Mouse (Mus musculus) heart, embryonic 14.5 days (tissue): ENCODE results near the gene D330020A13Rik. TPM values are rescaled to one million over a fixed set of nuclear protein-coding genes. Genes with fewer than 3 reads are reported as not detected.

Experiments used
- ATAC-seq: fragments of 200-750 bp; cut with Nextera tagmentation; 2 replicates; pipeline ENCODE4 v1.8.0; 2017; ENCODE audit warnings: low read depth, moderate TSS enrichment; ENCODE audit not compliant: insufficient number of reproducible peaks, insufficient read depth, low FRiP score
- H3K27ac ChIP-seq, 2 experiments: fragments of 200-500 bp in 1 of 2; fragments of 300-500 bp in 1 of 2; sonication (generic) in 1 of 2; replicated peaks in 1 of 2; 2 replicates each; pipeline ENCODE4 v1.5.1; 2012 to 2014; ENCODE audit warnings: low read depth in 2 of 2, low read length in 2 of 2, control low read depth in 1 of 2, mild to moderate bottlenecking in 1 of 2, mixed read lengths in 1 of 2; ENCODE audit not compliant: control insufficient read depth in 1 of 2, insufficient read depth in 1 of 2
- H3K27me3 ChIP-seq: fragments of 300-500 bp; sonication (generic); 2 replicates; pipeline ENCODE4 v1.6.1; 2014; ENCODE audit warnings: mild to moderate bottlenecking, low read length, control low read depth; ENCODE audit not compliant: control insufficient read depth, insufficient read depth
- H3K36me3 ChIP-seq: fragments of 300-500 bp; sonication (generic); 2 replicates; pipeline ENCODE4 v1.6.1; 2014; ENCODE audit warnings: mild to moderate bottlenecking, control low read depth, low read length, mixed read lengths; ENCODE audit not compliant: control insufficient read depth, insufficient read depth
- H3K4me1 ChIP-seq, 2 experiments: fragments of 200-500 bp in 1 of 2; fragments of 300-500 bp in 1 of 2; sonication (generic) in 1 of 2; 2 replicates each; pipeline ENCODE4 v1.6.1; 2012 to 2014; ENCODE audit warnings: low read length in 2 of 2, control low read depth in 1 of 2, mixed read lengths in 1 of 2; ENCODE audit not compliant: control insufficient read depth in 2 of 2, insufficient read depth in 2 of 2
- H3K4me2 ChIP-seq: fragments of 300-500 bp; sonication (generic); 2 replicates; pipeline ENCODE4 v1.6.1; 2014; ENCODE audit warnings: mild to moderate bottlenecking, low read length
- H3K4me3 ChIP-seq, 2 experiments: fragments of 200-500 bp in 1 of 2; fragments of 300-500 bp in 1 of 2; sonication (generic) in 1 of 2; 2 replicates each; pipeline ENCODE4 v1.5.1; 2012 to 2014; ENCODE audit warnings: low read length in 2 of 2, mild to moderate bottlenecking in 2 of 2, control low read depth in 1 of 2, low read depth in 1 of 2, moderate library complexity in 1 of 2; ENCODE audit not compliant: control insufficient read depth in 1 of 2, insufficient read depth in 1 of 2
- H3K9ac ChIP-seq: fragments of 300-500 bp; sonication (generic); 2 replicates; pipeline ENCODE4 v1.6.1; 2014; ENCODE audit warnings: mild to moderate bottlenecking, low read length
- H3K9me3 ChIP-seq: fragments of 300-500 bp; sonication (generic); 2 replicates; pipeline ENCODE4 v1.6.1; 2016; ENCODE audit warnings: low read length, control low read depth; ENCODE audit not compliant: control insufficient read depth
- WGBS: fragments of 180-500 bp; shearing (Covaris S2); extraction: QIAGEN DNeasy Blood & Tissue Kit; methylation state at CpG from one replicate; pipeline ENCODE4 v1.1.7; 2014; 5-methylcytosine and 5-hydroxymethylcytosine counted together
- polyA plus RNA-seq: library from polyadenylated mRNA; unstranded; fragments of >200 nt; fragmentation: Nextera tagmentation; extraction: Ambion mirVana; gene quantifications from 2 replicates; pipeline ENCODE4 v1.2.1, GENCODE M21; 2014

The D330020A13Rik gene
- polyA plus RNA-seq, 1 experiment from 2014 or later: 0.35 TPM

- H3K27ac ChIP-seq: no peak overlapping the region
- no peaks in the 10 kb centered on the region for H3K27me3 ChIP-seq
- H3K9ac ChIP-seq: no peak overlapping the region
- peaks cover 0 to under 1% of the 10 kb centered on the region in 2 experiments; a peak in 2 of 4 replicates for H3K4me1 ChIP-seq
- no peak for ATAC-seq
- H3K4me2 ChIP-seq: no peak overlapping the region
- no peak overlapping the region for H3K4me3 ChIP-seq
- no peaks in the 10 kb centered on the region for H3K9me3 ChIP-seq
- no peaks in the 10 kb centered on the region for H3K36me3 ChIP-seq
- 68% methylated on average over 5 of the region's 5 CpGs for WGBS
Observed at GRCm38 (mm10) chr6:120256431-120256935, 37.7 kb upstream of the D330020A13Rik start.

- no peak for ATAC-seq
- Histone ChIP-seq H3K4me2 (no peak overlapping the region), H3K4me1 (peaks cover 14 to 20% of the 10 kb centered on the region in 2 experiments), H3K36me3 (no peaks in the 10 kb centered on the region), H3K9me3 (no peaks in the 10 kb centered on the region), H3K27ac (no peak overlapping the region), H3K27me3 (no peaks in the 10 kb centered on the region), H3K4me3 (no peak overlapping the region), H3K9ac (no peak overlapping the region)
- 37% methylated on average over 9 of the region's 9 CpGs for WGBS
Observed at GRCm38 (mm10) chr6:120259481-120259880, 34.7 kb upstream of the D330020A13Rik start.

DNA sequence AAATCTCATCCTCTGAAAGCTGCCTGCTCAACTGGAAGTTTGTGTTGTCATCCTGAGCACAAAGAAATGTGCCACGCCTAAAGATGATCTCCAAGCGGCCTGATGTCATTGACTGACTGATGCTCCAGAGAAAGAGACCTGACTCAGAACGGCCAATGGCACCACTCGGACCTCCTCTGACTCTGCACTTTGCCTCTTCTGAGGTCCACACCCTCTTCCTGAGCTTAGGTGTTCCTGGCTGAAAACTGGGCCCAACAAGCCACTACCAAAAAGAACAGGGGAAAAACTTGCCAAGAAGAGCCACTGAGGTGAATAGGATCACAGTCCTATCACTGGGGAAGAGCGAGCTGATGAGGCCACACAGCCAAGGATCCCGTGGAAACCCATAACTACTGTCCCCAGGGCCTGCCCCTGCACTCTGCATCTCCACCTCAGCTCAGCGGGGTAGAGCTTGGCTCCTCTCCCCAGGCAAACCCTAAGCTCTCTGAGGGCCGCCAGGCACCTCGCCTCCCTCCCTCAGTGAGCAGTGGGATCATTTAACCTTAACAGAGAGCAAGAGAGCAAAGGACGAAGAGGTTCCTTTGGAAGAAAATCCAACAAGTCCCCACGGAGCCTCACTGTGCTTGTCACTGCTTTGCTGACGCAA lies 31.2 kb upstream of the D330020A13Rik start:
- Histone ChIP-seq H3K27ac (no peak overlapping the region), H3K4me1 (peaks cover 14 to 20% of the 10 kb centered on the region in 2 experiments), H3K4me2 (no peak overlapping the region), H3K9me3 (no peaks in the 10 kb centered on the region), H3K27me3 (no peaks in the 10 kb centered on the region), H3K4me3 (no peak overlapping the region), H3K9ac (no peak overlapping the region), H3K36me3 (no peaks in the 10 kb centered on the region)
- no peak for ATAC-seq
- 65% methylated on average over 12 of the region's 12 CpGs for WGBS

DNA sequence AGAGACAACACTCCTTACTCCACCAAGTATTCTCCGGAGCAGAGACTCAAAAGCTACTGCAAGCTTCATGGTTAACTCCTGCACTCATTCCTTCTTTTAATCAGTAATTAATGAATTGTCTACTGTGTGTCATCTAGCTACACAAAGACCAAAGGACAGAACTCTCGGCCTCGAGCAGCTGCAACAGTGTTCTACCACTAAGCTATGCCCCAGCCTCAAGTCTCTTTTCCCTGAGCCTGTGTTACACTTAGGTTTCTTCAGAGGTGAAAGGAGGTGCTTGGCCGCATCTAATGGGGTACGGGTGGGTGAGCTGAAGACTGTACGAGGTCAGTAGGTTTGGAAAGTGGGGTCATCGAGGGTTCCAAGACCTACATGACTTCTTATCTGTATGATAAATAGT lies 30.6 kb upstream of the D330020A13Rik start:
- H3K4me3 ChIP-seq: no peak overlapping the region
- no peak overlapping the region for H3K9ac ChIP-seq
- no peak for ATAC-seq
- no peak overlapping the region for H3K4me2 ChIP-seq
- WGBS: 73% methylated on average over 7 of the region's 7 CpGs
- no peaks in the 10 kb centered on the region for H3K27me3 ChIP-seq
- peaks cover 14 to 20% of the 10 kb centered on the region in 2 experiments for H3K4me1 ChIP-seq
- H3K9me3 ChIP-seq: no peaks in the 10 kb centered on the region
- H3K36me3 ChIP-seq: no peaks in the 10 kb centered on the region
- H3K27ac ChIP-seq: no peak overlapping the region

GRCm38 (mm10) chr6:120264151-120264550 lies 30.0 kb upstream of the D330020A13Rik start:
- no peak for ATAC-seq
- 40% methylated on average over 6 of the region's 6 CpGs for WGBS
- Histone ChIP-seq H3K4me1 (peaks cover 14 to 20% of the 10 kb centered on the region in 2 experiments), H3K27me3 (no peaks in the 10 kb centered on the region), H3K36me3 (no peaks in the 10 kb centered on the region), H3K9ac (no peak overlapping the region), H3K4me3 (no peak overlapping the region), H3K4me2 (no peak overlapping the region), H3K27ac (no peak overlapping the region), H3K9me3 (no peaks in the 10 kb centered on the region)

GRCm38 (mm10) chr6:120274181-120274580 lies 20.0 kb upstream of the D330020A13Rik start:
- H3K4me1 ChIP-seq: peaks cover 23 to 31% of the 10 kb centered on the region in 2 experiments
- H3K4me2 ChIP-seq: no peak overlapping the region
- H3K4me3 ChIP-seq: no peak overlapping the region
- H3K9ac ChIP-seq: no peak overlapping the region
- no peaks in the 10 kb centered on the region for H3K9me3 ChIP-seq
- ATAC-seq: no peak
- no peaks in the 10 kb centered on the region for H3K36me3 ChIP-seq
- WGBS: 54% methylated on average over 8 of the region's 8 CpGs
- H3K27me3 ChIP-seq: no peaks in the 10 kb centered on the region
- peak overlapping the region; percentile 66 to 88 for H3K27ac ChIP-seq

DNA sequence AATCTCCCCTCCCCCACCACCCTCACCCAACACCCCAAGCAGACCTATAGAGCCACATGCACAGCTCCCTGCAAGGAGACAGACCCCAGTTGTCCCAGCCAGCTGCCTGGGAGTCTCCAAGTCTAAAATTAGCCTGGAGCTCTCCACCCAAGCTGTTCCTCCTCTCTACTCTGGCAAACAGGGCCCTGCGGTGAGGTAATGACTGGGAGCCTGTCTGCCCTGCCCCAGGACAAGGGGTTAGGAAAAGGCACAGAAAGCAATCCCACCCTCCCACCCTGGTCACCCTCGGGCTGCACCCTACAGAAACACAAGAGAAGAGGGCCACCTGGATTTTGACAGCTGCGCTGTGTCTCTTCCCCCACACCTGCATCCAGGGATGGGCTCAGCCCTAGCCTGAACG lies 19.3 kb upstream of the D330020A13Rik start:
- peak; percentile 82 for ATAC-seq
- H3K36me3 ChIP-seq: no peaks in the 10 kb centered on the region
- peaks cover 28 to 38% of the 10 kb centered on the region in 2 experiments for H3K4me1 ChIP-seq
- H3K4me2 ChIP-seq: peak overlapping the region; percentile 36
- H3K9me3 ChIP-seq: no peaks in the 10 kb centered on the region
- no peak overlapping the region for H3K4me3 ChIP-seq
- H3K27me3 ChIP-seq: no peaks in the 10 kb centered on the region
- H3K27ac ChIP-seq: peak overlapping the region; percentile 72 to 88
- 15% methylated on average over 4 of the region's 4 CpGs for WGBS
- peak overlapping the region; percentile 48 for H3K9ac ChIP-seq

DNA sequence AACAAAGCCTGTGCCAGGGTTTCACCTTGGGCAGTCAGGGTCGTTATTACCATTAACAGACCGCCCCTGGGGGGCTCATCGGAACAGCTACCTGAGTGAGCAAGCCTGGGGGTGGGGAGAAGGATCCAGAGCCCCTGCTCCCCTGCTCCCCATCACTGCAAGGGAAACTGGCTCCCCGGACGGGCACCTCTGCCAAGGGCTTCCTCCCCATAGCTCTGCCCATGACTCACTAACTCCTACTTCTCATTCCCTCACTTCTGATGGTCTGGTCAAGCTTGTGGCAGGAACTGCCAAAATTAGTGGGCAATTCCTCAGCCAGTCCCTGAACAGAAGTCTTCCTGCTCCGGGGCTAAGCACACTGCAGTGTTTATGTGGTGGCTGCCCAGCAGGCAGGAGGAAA lies 18.9 kb upstream of the D330020A13Rik start:
- no peak overlapping the region for H3K4me3 ChIP-seq
- peak overlapping the region; percentile 36 for H3K4me2 ChIP-seq
- H3K9ac ChIP-seq: peak overlapping the region; percentile 48

More for the DNA sequence above, 18.9 kb upstream of the D330020A13Rik start:
- Histone ChIP-seq H3K36me3 (no peaks in the 10 kb centered on the region), H3K4me1 (peaks cover 28 to 38% of the 10 kb centered on the region in 2 experiments), H3K9me3 (no peaks in the 10 kb centered on the region), H3K27ac (peak overlapping the region; percentile 72 to 88), H3K27me3 (no peaks in the 10 kb centered on the region)
- no peak for ATAC-seq
- WGBS: 26% methylated on average over 6 of the region's 6 CpGs
